Mouse (Mus musculus): ENCODE measurements at regions not wholly inside any gene's neighbourhood (a gene's known extent, or its start where the extent isn't known, plus 50 kb on each side); places are given as distances from the start of the nearest gene placed in this dataset.

DNA sequence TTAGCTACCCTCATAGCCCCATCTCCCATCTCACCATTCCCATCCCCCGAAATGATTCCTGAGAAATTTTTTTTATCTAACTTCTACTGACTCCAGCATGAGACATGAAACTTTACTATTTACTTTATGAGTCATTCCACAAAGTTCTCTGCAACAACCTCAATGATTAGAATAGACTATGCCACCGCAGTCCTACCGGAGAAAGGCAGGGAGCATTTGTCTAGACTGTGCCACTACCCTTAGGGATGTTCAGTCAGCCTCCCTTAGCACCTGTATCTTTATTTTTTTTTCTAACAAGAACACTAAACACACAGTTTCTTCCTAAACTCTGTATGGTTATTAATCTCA, 433.2 kb downstream of the Gsdmc2 start:
- no peak for TF ChIP-seq MYOG (IDR thresholded peaks at IDR 0.05; ENCODE audit: control insufficient read depth in 1 of 3, insufficient read depth in 1 of 3, insufficient read length in 2 of 3, low read depth in 2 of 3)
- no peak for TF ChIP-seq TCF12 (IDR thresholded peaks at IDR 0.05; ENCODE audit: insufficient read depth, poor library complexity, severe bottlenecking)
- no peak for TF ChIP-seq POLR2A (IDR thresholded peaks at IDR 0.05; ENCODE audit: insufficient read length, low read depth)
- no peak for TF ChIP-seq POLR2AphosphoS2 (IDR thresholded peaks at IDR 0.05; ENCODE audit: insufficient read length, low read depth)
- no peak for TF ChIP-seq E2F4 (IDR thresholded peaks at IDR 0.05; ENCODE audit: insufficient read depth)
- TF ChIP-seq USF1 (IDR thresholded peaks at IDR 0.05; ENCODE audit: low read depth) = no peak
- TF ChIP-seq MYOD1 (IDR thresholded peaks at IDR 0.05; ENCODE audit: control insufficient read depth in 1 of 3, insufficient read length in 2 of 3, low read depth in 2 of 3) = no peak
- no peak for TF ChIP-seq MAX (IDR thresholded peaks at IDR 0.05; ENCODE audit: low read depth)
